Comparison of ENCODE assay signal across 8 mouse cellular contexts in genomic region chr9:13231545-13232216, GRCm38 (mm10). TPM values are rescaled to one million over a fixed set of nuclear protein-coding genes. Genes with fewer than 3 reads are reported as not detected.
A peak's percentile ranks its signal among the peaks of the same experiment; 100 is the strongest.
DNase-seq lines count a peak whose midpoint lies in the region; ATAC-seq lines count a peak whose summit lies in the region.

No protein-coding gene starts in this region.

- H3K36me3 ChIP-seq in forebrain, embryonic 11.5 days (ENCODE audit: control insufficient read depth, insufficient read depth, low read length) = no peaks in the 10 kb centered on the region
- no peaks in the 10 kb centered on the region for H3K36me3 ChIP-seq in forebrain, embryonic 10.5 days (replicated peaks)
- H3K36me3 ChIP-seq in neural tube, embryonic 11.5 days (ENCODE audit: control insufficient read depth, insufficient read depth, low read length) = no peaks in the 10 kb centered on the region

- DNase-seq in forebrain, embryonic 11.5 days (ENCODE audit: low spot score) = no peak
- DNase-seq in forebrain, embryonic 10.5 days (ENCODE audit: extremely low spot score, low spot score) = no peak
- peak; percentile 25 for DNase-seq in neural tube, embryonic 11.5 days (ENCODE audit: low spot score)
- DNase-seq in neural tube, embryonic 10.5 days (ENCODE audit: extremely low spot score, low spot score) = no peak
- DNase-seq in embryo, embryonic 11 days = peak; percentile 78
- peak; percentile 26 to 33 for DNase-seq in kidney, postnatal 36 days
- DNase-seq in retina, postnatal 1 day = peak; percentile 66
- DNase-seq in layer of hippocampus, adult 9-10 months (ENCODE audit: low spot score) = no peak

- no peaks in the 10 kb centered on the region for H3K27me3 ChIP-seq in forebrain, embryonic 11.5 days (ENCODE audit: control insufficient read depth, insufficient read depth, low read length)
- H3K27me3 ChIP-seq in forebrain, embryonic 10.5 days (ENCODE audit: poor library complexity, severe bottlenecking) = no peaks in the 10 kb centered on the region
- no peaks in the 10 kb centered on the region for H3K27me3 ChIP-seq in neural tube, embryonic 11.5 days (ENCODE audit: control insufficient read depth, insufficient read depth, low read length)

- H3K4me2 ChIP-seq in forebrain, embryonic 11.5 days (ENCODE audit: low read depth, low read length, severe bottlenecking) = no peak overlapping the region
- no peak overlapping the region for H3K4me2 ChIP-seq in neural tube, embryonic 11.5 days (ENCODE audit: low read depth)

- no peaks in the 10 kb centered on the region for H3K4me1 ChIP-seq in forebrain, embryonic 11.5 days (replicated peaks; ENCODE audit: control insufficient read depth, insufficient read depth, low read length)
- H3K4me1 ChIP-seq in forebrain, embryonic 10.5 days = peaks cover 6% of the 10 kb centered on the region; the same call in 1 of the 2 replicates
- no peaks in the 10 kb centered on the region for H3K4me1 ChIP-seq in neural tube, embryonic 11.5 days (ENCODE audit: control insufficient read depth, insufficient read depth, low read length)

- WGBS in forebrain, embryonic 11.5 days = 23% methylated on average over 5 of the region's 5 CpGs
- 28% methylated on average over 5 of the region's 5 CpGs for WGBS in forebrain, embryonic 10.5 days
- WGBS in neural tube, embryonic 11.5 days = 23% methylated on average over 5 of the region's 5 CpGs

- H3K27ac ChIP-seq in forebrain, embryonic 11.5 days (ENCODE audit: low read depth, low read length) = no peak overlapping the region
- no peak overlapping the region for H3K27ac ChIP-seq in forebrain, embryonic 10.5 days
- H3K27ac ChIP-seq in neural tube, embryonic 11.5 days (ENCODE audit: low read depth, low read length) = no peak overlapping the region

- no peak overlapping the region for H3K9ac ChIP-seq in forebrain, embryonic 11.5 days (ENCODE audit: low read length)
- H3K9ac ChIP-seq in neural tube, embryonic 11.5 days (ENCODE audit: low read length) = no peak overlapping the region

- ATAC-seq in forebrain, embryonic 11.5 days (replicated peaks; ENCODE audit: low FRiP score) = 0 out of 2 replicates have a peak, but pooled peaks have one; percentile 63
- no peak for ATAC-seq in neural tube, embryonic 11.5 days (ENCODE audit: insufficient read depth, low FRiP score, low TSS enrichment)

- no peaks in the 10 kb centered on the region for H3K9me3 ChIP-seq in forebrain, embryonic 11.5 days (ENCODE audit: control insufficient read depth, low read length)
- H3K9me3 ChIP-seq in forebrain, embryonic 10.5 days = no peaks in the 10 kb centered on the region
- H3K9me3 ChIP-seq in neural tube, embryonic 11.5 days (ENCODE audit: control insufficient read depth, low read length) = no peaks in the 10 kb centered on the region

- no peak overlapping the region for H3K4me3 ChIP-seq in forebrain, embryonic 11.5 days (ENCODE audit: low read depth, low read length)
- no peak overlapping the region for H3K4me3 ChIP-seq in forebrain, embryonic 10.5 days
- no peak overlapping the region for H3K4me3 ChIP-seq in neural tube, embryonic 11.5 days (ENCODE audit: low read depth, low read length)

RNA-seq across cellular contexts. Expression of gene Jrkl, which starts 13.9 kb away (rescaled TPM):
- polyA plus RNA-seq in forebrain, embryonic 11.5 days (2014; fragmentation: Nextera tagmentation; extraction: Ambion mirVana) = 8.6 and 9.0 TPM in 2 replicates
- polyA plus RNA-seq in forebrain, embryonic 10.5 days (2016; fragmentation: Nextera tagmentation; extraction: Ambion mirVana) = 7.1 and 8.4 TPM in 2 replicates
- 8.9 and 9.4 TPM in 2 replicates for polyA plus RNA-seq in neural tube, embryonic 11.5 days (2014; fragmentation: Nextera tagmentation; extraction: Ambion mirVana)

RNA-seq across cellular contexts. Expression of gene Ccdc82, which starts 15.1 kb away (rescaled TPM):
- 10.9 and 12.3 TPM in 2 replicates for polyA plus RNA-seq in forebrain, embryonic 11.5 days (2014; fragmentation: Nextera tagmentation; extraction: Ambion mirVana)
- 7.7 and 8.0 TPM in 2 replicates for polyA plus RNA-seq in forebrain, embryonic 10.5 days (2016; fragmentation: Nextera tagmentation; extraction: Ambion mirVana)
- polyA plus RNA-seq in neural tube, embryonic 11.5 days (2014; fragmentation: Nextera tagmentation; extraction: Ambion mirVana) = 12.9 and 13.4 TPM in 2 replicates

Comparison
In these comparisons a context has a peak if more than half of its experiments do, and no peak if none do; other contexts are left out.
1. DNase-seq: peak in neural tube, embryonic 11.5 days (single experiment), embryo, embryonic 11 days (single experiment), kidney, postnatal 36 days (2 of 2) and retina, postnatal 1 day (single experiment); none in forebrain, embryonic 11.5 days (single experiment), forebrain, embryonic 10.5 days (single experiment), neural tube, embryonic 10.5 days (single experiment) and layer of hippocampus, adult 9-10 months (single experiment).